Mouse (Mus musculus) CH12.LX (cell line): Measurements from ENCODE around the gene Tal1.

Source experiments
- BHLHE40 ChIP-seq: IDR thresholded peaks from 2 replicates; pipeline ENCODE4 v1.6.1; 2011; ENCODE audit warnings: mild to moderate bottlenecking, low read depth, low read length, improper control_type of control experiment
- CHD2 ChIP-seq: IDR thresholded peaks from 2 replicates; pipeline ENCODE4 v1.6.1; 2011; ENCODE audit warnings: low read length, improper control_type of control experiment
- CTCF ChIP-seq, 2 experiments: IDR thresholded peaks in 1 of 2; conservative IDR thresholded peaks in 1 of 2; 2 replicates each; pipeline ENCODE4 v1.5.1; 2011 to 2012; ENCODE audit warnings: low read depth in 2 of 2, low read length in 2 of 2, improper control_type of control experiment in 1 of 2, inconsistent platforms in 1 of 2, mild to moderate bottlenecking in 1 of 2, moderate library complexity in 1 of 2
- E2F4 ChIP-seq: IDR thresholded peaks from 2 replicates; pipeline ENCODE4 v1.6.1; 2011; ENCODE audit warnings: low read depth, low read length, improper control_type of control experiment; ENCODE audit not compliant: insufficient replicate concordance
- EP300 ChIP-seq: IDR thresholded peaks from 2 replicates; pipeline ENCODE4 v1.6.1; 2011; ENCODE audit warnings: low read length, improper control_type of control experiment
- HCFC1 ChIP-seq: IDR thresholded peaks from 2 replicates; pipeline ENCODE4 v1.6.1; 2012; ENCODE audit warnings: low read depth, mild to moderate bottlenecking, inconsistent platforms, low read length, improper control_type of control experiment
- MAFK ChIP-seq: IDR thresholded peaks from 2 replicates; pipeline ENCODE4 v1.6.1; 2011; ENCODE audit warnings: low read length, improper control_type of control experiment; ENCODE audit not compliant: insufficient replicate concordance
- MAZ ChIP-seq: IDR thresholded peaks from 2 replicates; pipeline ENCODE4 v1.6.1; 2012; ENCODE audit warnings: low read depth, mild to moderate bottlenecking, inconsistent platforms, low read length, improper control_type of control experiment, moderate library complexity
- MYC ChIP-seq: IDR thresholded peaks from 2 replicates; pipeline ENCODE4 v1.6.1; 2011; ENCODE audit warnings: low read depth, mild to moderate bottlenecking, improper control_type of control experiment, low read length
- NELFE ChIP-seq: IDR thresholded peaks from 2 replicates; pipeline ENCODE4 v1.6.1; 2011; ENCODE audit warnings: low read depth, low read length, improper control_type of control experiment
- NRF1 ChIP-seq: IDR thresholded peaks from 2 replicates; pipeline ENCODE4 v1.6.1; 2014; ENCODE audit warnings: low read depth, mild to moderate bottlenecking, inconsistent platforms, low read length, improper control_type of control experiment, moderate library complexity
- POLR2A ChIP-seq: IDR thresholded peaks from 2 replicates; pipeline ENCODE4 v1.6.1; 2011; ENCODE audit warnings: low read depth, mild to moderate bottlenecking, improper control_type of control experiment, low read length
- RAD21 ChIP-seq: IDR thresholded peaks from 2 replicates; pipeline ENCODE4 v1.6.1; 2011; ENCODE audit warnings: low read depth, mild to moderate bottlenecking, low read length, improper control_type of control experiment, moderate library complexity

DNA sequence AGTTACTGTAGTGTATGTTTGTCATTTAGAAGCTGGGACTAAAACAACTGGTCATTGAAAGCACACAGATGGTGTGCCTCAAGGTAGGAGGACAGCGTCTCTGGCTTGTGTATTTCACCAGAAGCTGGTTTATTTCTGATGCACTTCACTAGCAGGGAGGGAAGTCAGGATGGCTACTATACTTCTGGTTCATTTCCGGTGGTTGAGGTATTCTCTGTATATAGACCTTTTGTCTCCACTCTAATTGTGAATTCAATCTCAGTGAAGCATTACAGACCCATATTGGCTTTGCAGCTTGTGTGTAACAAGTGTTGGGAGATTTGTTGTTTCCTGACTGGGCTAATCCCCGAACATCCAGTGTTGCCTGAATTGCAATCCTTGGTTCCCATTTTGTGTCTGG, 4.5 kb downstream of the Tal1 start:
- TF ChIP-seq CHD2 (no peak), CTCF (conservative IDR thresholded peaks at IDR 0.05 in 1 of 2, IDR thresholded peaks at IDR 0.05 in 1 of 2; ENCODE audit: low read depth in 2 of 2, low read length in 2 of 2) (no peak), NRF1 (no peak), NELFE (no peak), POLR2A (no peak), E2F4 (no peak), HCFC1 (no peak), EP300 (no peak), MAFK (no peak), MAZ (no peak), MYC (no peak), BHLHE40 (no peak), RAD21 (no peak)
